Mouse (Mus musculus) ES-E14 (cell line): ENCODE measurements around the gene Smpd1.

Source experiments
- CHD2 ChIP-seq: IDR thresholded peaks from 2 replicates; pipeline ENCODE4 v1.6.1; 2014; ENCODE audit warnings: mild to moderate bottlenecking, low read depth, low read length, inconsistent platforms
- HCFC1 ChIP-seq: IDR thresholded peaks from 2 replicates; pipeline ENCODE4 v1.6.1; 2012; ENCODE audit warnings: low read length, inconsistent platforms, borderline replicate concordance; ENCODE audit not compliant: insufficient read depth
- MAFK ChIP-seq: IDR thresholded peaks from 2 replicates; pipeline ENCODE4 v1.6.1; 2014; ENCODE audit warnings: mild to moderate bottlenecking, low read depth, low read length, inconsistent platforms; ENCODE audit not compliant: insufficient read depth
- ZC3H11A ChIP-seq: IDR thresholded peaks from 2 replicates; pipeline ENCODE4 v1.6.1; 2012; ENCODE audit warnings: low read depth, mild to moderate bottlenecking, inconsistent platforms, low read length, borderline replicate concordance
- ZNF384 ChIP-seq: IDR thresholded peaks from 2 replicates; pipeline ENCODE4 v1.6.1; 2012; ENCODE audit warnings: low read depth, low read length, inconsistent platforms

DNA sequence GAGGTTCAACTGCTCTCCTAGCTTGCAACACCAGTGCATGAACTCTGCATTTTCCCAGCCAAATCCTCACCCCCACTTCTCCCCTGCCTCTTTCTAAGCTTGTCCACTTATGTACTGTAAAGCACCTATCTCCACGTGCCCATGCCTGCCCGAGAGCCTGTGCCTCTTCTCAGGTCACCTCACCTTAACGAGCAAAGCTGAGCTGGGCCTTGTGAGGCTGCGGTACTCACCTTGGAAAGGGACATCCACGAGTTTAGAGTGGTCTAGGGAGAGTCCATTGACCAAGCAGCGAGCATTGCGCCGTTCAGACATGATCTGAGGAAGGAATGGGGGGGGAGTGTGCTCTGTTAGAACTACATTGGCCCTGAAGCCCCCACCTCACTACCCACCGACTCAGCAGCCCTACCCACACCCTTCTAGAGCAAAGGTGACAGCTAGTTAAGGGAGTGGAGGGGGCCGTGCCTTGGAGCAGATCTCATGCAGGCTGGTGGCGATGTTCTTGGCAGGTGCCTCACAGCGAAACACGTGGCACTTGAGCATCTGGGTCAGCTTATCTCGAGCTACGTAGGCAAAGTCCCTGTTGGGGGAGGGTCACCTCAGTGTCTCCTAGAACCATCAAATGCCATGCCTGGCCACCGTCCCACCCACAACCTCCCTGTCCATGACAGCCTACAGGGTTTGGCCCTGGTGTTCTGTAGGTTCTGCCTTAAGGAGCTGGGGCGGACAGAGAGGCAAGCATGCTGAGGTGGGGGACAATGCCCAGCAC is 11.1 kb downstream of the Smpd1 start:
- TF ChIP-seq MAFK (no peak), ZC3H11A (no peak), HCFC1 (no peak), CHD2 (no peak), ZNF384 (no peak)
